Mouse (Mus musculus): ENCODE measurements around the gene Tifa. TPM values are rescaled to one million over a fixed set of nuclear protein-coding genes. Genes with fewer than 3 reads are reported as not detected.

The Tifa gene
- polyA plus RNA-seq, 1 experiment from 2014 or later, result 2.5 TPM

GRCm38 (mm10) chr3:127807846-127808245, 18.2 kb downstream of the Tifa start:
- WGBS, result 25% methylated on average over 5 of the region's 5 CpGs
- H3K4me2 ChIP-seq (ENCODE audit: low read depth, low read length), result no peak overlapping the region
- H3K4me1 ChIP-seq (ENCODE audit: control insufficient read depth, insufficient read depth, low read length), result no peaks in the 10 kb centered on the region
- no peak overlapping the region for H3K27ac ChIP-seq (ENCODE audit: low read depth, low read length)
- H3K27me3 ChIP-seq (ENCODE audit: control insufficient read depth, insufficient read depth, low read length), result no peaks in the 10 kb centered on the region
- no peaks in the 10 kb centered on the region for H3K9me3 ChIP-seq (ENCODE audit: control insufficient read depth, low read length)
- no peak overlapping the region for H3K9ac ChIP-seq (replicated peaks; ENCODE audit: low read depth, low read length)
- H3K4me3 ChIP-seq (ENCODE audit: low read depth, low read length), result no peak overlapping the region
- ATAC-seq (ENCODE audit: low read depth), result 0 out of 2 replicates have a peak, but pooled peaks have one; percentile 38
- H3K36me3 ChIP-seq (ENCODE audit: control insufficient read depth, insufficient read depth, low read length), result peaks cover 42% of the 10 kb centered on the region

- Histone ChIP-seq H3K27ac (ENCODE audit: low read depth, low read length) (no peak overlapping the region), H3K4me2 (ENCODE audit: low read depth, low read length) (no peak overlapping the region), H3K4me3 (ENCODE audit: low read depth, low read length) (no peak overlapping the region), H3K4me1 (ENCODE audit: control insufficient read depth, insufficient read depth, low read length) (no peaks in the 10 kb centered on the region), H3K9ac (replicated peaks; ENCODE audit: low read depth, low read length) (no peak overlapping the region), H3K9me3 (ENCODE audit: control insufficient read depth, low read length) (no peaks in the 10 kb centered on the region), H3K27me3 (ENCODE audit: control insufficient read depth, insufficient read depth, low read length) (no peaks in the 10 kb centered on the region), H3K36me3 (ENCODE audit: control insufficient read depth, insufficient read depth, low read length) (peaks cover 45% of the 10 kb centered on the region)
- peak; percentile 38; the same call in 1 of the 2 replicates for ATAC-seq (ENCODE audit: low read depth)
- WGBS, result 93% methylated on average over 7 of the region's 7 CpGs
Observed at GRCm38 (mm10) chr3:127809103-127809502, 19.5 kb downstream of the Tifa start.

GRCm38 (mm10) chr3:127817120-127817683, 27.6 kb downstream of the Tifa start:
- no peak overlapping the region for H3K9ac ChIP-seq (replicated peaks; ENCODE audit: low read depth, low read length)
- H3K27me3 ChIP-seq (ENCODE audit: control insufficient read depth, insufficient read depth, low read length), result no peaks in the 10 kb centered on the region
- H3K4me2 ChIP-seq (ENCODE audit: low read depth, low read length), result no peak overlapping the region
- peaks cover 20% of the 10 kb centered on the region for H3K36me3 ChIP-seq (ENCODE audit: control insufficient read depth, insufficient read depth, low read length)
- H3K4me3 ChIP-seq (ENCODE audit: low read depth, low read length), result no peak overlapping the region
- H3K27ac ChIP-seq (ENCODE audit: low read depth, low read length), result no peak overlapping the region
- 72% methylated on average over 7 of the region's 7 CpGs for WGBS
- H3K9me3 ChIP-seq (ENCODE audit: control insufficient read depth, low read length), result no peaks in the 10 kb centered on the region
- ATAC-seq (ENCODE audit: low read depth), result no peak
- H3K4me1 ChIP-seq (ENCODE audit: control insufficient read depth, insufficient read depth, low read length), result no peaks in the 10 kb centered on the region

- Histone ChIP-seq H3K4me3 (ENCODE audit: low read depth, low read length) (no peak overlapping the region), H3K27ac (ENCODE audit: low read depth, low read length) (no peak overlapping the region), H3K9ac (replicated peaks; ENCODE audit: low read depth, low read length) (no peak overlapping the region), H3K27me3 (ENCODE audit: control insufficient read depth, insufficient read depth, low read length) (no peaks in the 10 kb centered on the region), H3K4me2 (ENCODE audit: low read depth, low read length) (no peak overlapping the region), H3K9me3 (ENCODE audit: control insufficient read depth, low read length) (no peaks in the 10 kb centered on the region), H3K4me1 (ENCODE audit: control insufficient read depth, insufficient read depth, low read length) (no peaks in the 10 kb centered on the region), H3K36me3 (ENCODE audit: control insufficient read depth, insufficient read depth, low read length) (peaks cover 13% of the 10 kb centered on the region; the same call in 1 of the 2 replicates)
- peak; percentile 17; the same call in 1 of the 2 replicates for ATAC-seq (ENCODE audit: low read depth)
- whole genome bisulfite sequencing, result 62% methylated on average over 11 of the region's 11 CpGs
Observed at GRCm38 (mm10) chr3:127818694-127819663, 29.4 kb downstream of the Tifa start.

GRCm38 (mm10) chr3:127820400-127820799, 30.8 kb downstream of the Tifa start:
- H3K4me3 ChIP-seq (ENCODE audit: low read depth, low read length), result no peak overlapping the region
- H3K9me3 ChIP-seq (ENCODE audit: control insufficient read depth, low read length), result no peaks in the 10 kb centered on the region
- 83% methylated on average over 1 of the region's 1 CpGs for WGBS
- no peaks in the 10 kb centered on the region for H3K27me3 ChIP-seq (ENCODE audit: control insufficient read depth, insufficient read depth, low read length)
- H3K36me3 ChIP-seq (ENCODE audit: control insufficient read depth, insufficient read depth, low read length), result peaks cover 11% of the 10 kb centered on the region; the same call in 1 of the 2 replicates
- H3K27ac ChIP-seq (ENCODE audit: low read depth, low read length), result no peak overlapping the region
- H3K9ac ChIP-seq (replicated peaks; ENCODE audit: low read depth, low read length), result no peak overlapping the region
- H3K4me2 ChIP-seq (ENCODE audit: low read depth, low read length), result no peak overlapping the region
- no peak for ATAC-seq (ENCODE audit: low read depth)
- no peaks in the 10 kb centered on the region for H3K4me1 ChIP-seq (ENCODE audit: control insufficient read depth, insufficient read depth, low read length)

- no peaks in the 10 kb centered on the region for H3K9me3 ChIP-seq (ENCODE audit: control insufficient read depth, low read length)
- 87% methylated on average over 5 of the region's 5 CpGs for WGBS
- H3K27ac ChIP-seq (ENCODE audit: low read depth, low read length), result no peak overlapping the region
- peaks cover 9% of the 10 kb centered on the region; the same call in 1 of the 2 replicates for H3K36me3 ChIP-seq (ENCODE audit: control insufficient read depth, insufficient read depth, low read length)
- no peak overlapping the region for H3K4me2 ChIP-seq (ENCODE audit: low read depth, low read length)
- no peak overlapping the region for H3K4me3 ChIP-seq (ENCODE audit: low read depth, low read length)
- ATAC-seq (ENCODE audit: low read depth), result no peak
- no peaks in the 10 kb centered on the region for H3K27me3 ChIP-seq (ENCODE audit: control insufficient read depth, insufficient read depth, low read length)
- H3K4me1 ChIP-seq (ENCODE audit: control insufficient read depth, insufficient read depth, low read length), result no peaks in the 10 kb centered on the region
- H3K9ac ChIP-seq (replicated peaks; ENCODE audit: low read depth, low read length), result no peak overlapping the region
Observed at GRCm38 (mm10) chr3:127821209-127821608, 31.6 kb downstream of the Tifa start.

GRCm38 (mm10) chr3:127823886-127824863, 34.6 kb downstream of the Tifa start:
- Histone ChIP-seq H3K27ac (ENCODE audit: low read depth, low read length) (no peak overlapping the region), H3K9me3 (ENCODE audit: control insufficient read depth, low read length) (no peaks in the 10 kb centered on the region), H3K36me3 (ENCODE audit: control insufficient read depth, insufficient read depth, low read length) (peaks cover 9% of the 10 kb centered on the region; the same call in 1 of the 2 replicates), H3K27me3 (ENCODE audit: control insufficient read depth, insufficient read depth, low read length) (no peaks in the 10 kb centered on the region), H3K4me1 (ENCODE audit: control insufficient read depth, insufficient read depth, low read length) (no peaks in the 10 kb centered on the region), H3K4me3 (ENCODE audit: low read depth, low read length) (no peak overlapping the region), H3K9ac (replicated peaks; ENCODE audit: low read depth, low read length) (no peak overlapping the region), H3K4me2 (ENCODE audit: low read depth, low read length) (no peak overlapping the region)
- no peak for ATAC-seq (ENCODE audit: low read depth)
- 64% methylated on average over 17 of the region's 17 CpGs for WGBS

GRCm38 (mm10) chr3:127826503-127826902, 36.9 kb downstream of the Tifa start:
- 45% methylated on average over 7 of the region's 7 CpGs for WGBS
- no peak overlapping the region for H3K4me2 ChIP-seq (ENCODE audit: low read depth, low read length)
- H3K9ac ChIP-seq (replicated peaks; ENCODE audit: low read depth, low read length), result no peak overlapping the region
- H3K27ac ChIP-seq (ENCODE audit: low read depth, low read length), result no peak overlapping the region; the same call in 1 of the 2 replicates
- H3K36me3 ChIP-seq (ENCODE audit: control insufficient read depth, insufficient read depth, low read length), result peaks cover 4% of the 10 kb centered on the region; the same call in 1 of the 2 replicates
- no peaks in the 10 kb centered on the region for H3K4me1 ChIP-seq (ENCODE audit: control insufficient read depth, insufficient read depth, low read length)
- peak; percentile 54; the same call in 1 of the 2 replicates for ATAC-seq (ENCODE audit: low read depth)
- H3K27me3 ChIP-seq (ENCODE audit: control insufficient read depth, insufficient read depth, low read length), result no peaks in the 10 kb centered on the region
- H3K9me3 ChIP-seq (ENCODE audit: control insufficient read depth, low read length), result no peaks in the 10 kb centered on the region
- H3K4me3 ChIP-seq (ENCODE audit: low read depth, low read length), result no peak overlapping the region
